Mouse (Mus musculus) ovary, postnatal 14 days (tissue): ENCODE measurements around the gene Cradd.

Experiments used
- DNase-seq: peaks from one replicate; pipeline ENCODE4 v3.0.0; 2022; ENCODE audit warnings: low spot score

Cradd gene

GRCm38 (mm10) chr10:95323393-95324277, at the start of gene Cradd:
Cradd (minus strand) TSS chr10:95324133.
- peak; percentile 78 for DNase-seq

GRCm38 (mm10) chr10:95373340-95373739, 49.4 kb upstream of the Cradd start:
- DNase-seq = no peak

- no peak for DNase-seq
Measured at GRCm38 (mm10) chr10:95371942-95372341, 48.0 kb upstream of the Cradd start.

GRCm38 (mm10) chr10:95369190-95369589, 45.3 kb upstream of the Cradd start:
- no peak for DNase-seq

- DNase-seq = no peak
Measured at GRCm38 (mm10) chr10:95368151-95368550, 44.2 kb upstream of the Cradd start.

- no peak for DNase-seq
Measured at GRCm38 (mm10) chr10:95367661-95368089, 43.7 kb upstream of the Cradd start.

- no peak for DNase-seq
Measured at GRCm38 (mm10) chr10:95367241-95367640, 43.3 kb upstream of the Cradd start.

- DNase-seq = no peak
Measured at GRCm38 (mm10) chr10:95362326-95362725, 38.4 kb upstream of the Cradd start.

- DNase-seq = no peak
Measured at GRCm38 (mm10) chr10:95361260-95361841, 37.4 kb upstream of the Cradd start.

GRCm38 (mm10) chr10:95360048-95360447, 36.1 kb upstream of the Cradd start:
- DNase-seq = no peak

GRCm38 (mm10) chr10:95357721-95358120, 33.8 kb upstream of the Cradd start:
- no peak for DNase-seq

- DNase-seq = no peak
Measured at GRCm38 (mm10) chr10:95356711-95357110, 32.8 kb upstream of the Cradd start.

GRCm38 (mm10) chr10:95355678-95356268, 31.8 kb upstream of the Cradd start:
- no peak for DNase-seq

- no peak for DNase-seq
Measured at GRCm38 (mm10) chr10:95354673-95355072, 30.7 kb upstream of the Cradd start.

GRCm38 (mm10) chr10:95354047-95354446, 30.1 kb upstream of the Cradd start:
- no peak for DNase-seq

- no peak for DNase-seq
Measured at GRCm38 (mm10) chr10:95348457-95348856, 24.5 kb upstream of the Cradd start.

GRCm38 (mm10) chr10:95347776-95348175, 23.8 kb upstream of the Cradd start:
- DNase-seq = no peak

- DNase-seq = no peak
Measured at GRCm38 (mm10) chr10:95342833-95343590, 19.1 kb upstream of the Cradd start.

GRCm38 (mm10) chr10:95340676-95341075, 16.7 kb upstream of the Cradd start:
- DNase-seq = no peak

- DNase-seq = no peak
Measured at GRCm38 (mm10) chr10:95337589-95337988, 13.7 kb upstream of the Cradd start.

GRCm38 (mm10) chr10:95336781-95337544, 13.0 kb upstream of the Cradd start:
- DNase-seq = no peak

GRCm38 (mm10) chr10:95334826-95335225, 10.9 kb upstream of the Cradd start:
- DNase-seq = no peak
